Mouse (Mus musculus) heart, adult 9 months (tissue): ENCODE data around the gene Yipf6.
"Not testable (repeated sequence)": the region's sequence is repeated elsewhere in the genome, so short reads cannot be mapped to it uniquely, and the experiment has no call there.

Source experiments
- DNase-seq, 2 experiments: peaks; one replicate each; pipeline ENCODE4 v3.0.0; 2022; ENCODE audit warnings: low spot score in 2 of 2

Gene Yipf6

DNA sequence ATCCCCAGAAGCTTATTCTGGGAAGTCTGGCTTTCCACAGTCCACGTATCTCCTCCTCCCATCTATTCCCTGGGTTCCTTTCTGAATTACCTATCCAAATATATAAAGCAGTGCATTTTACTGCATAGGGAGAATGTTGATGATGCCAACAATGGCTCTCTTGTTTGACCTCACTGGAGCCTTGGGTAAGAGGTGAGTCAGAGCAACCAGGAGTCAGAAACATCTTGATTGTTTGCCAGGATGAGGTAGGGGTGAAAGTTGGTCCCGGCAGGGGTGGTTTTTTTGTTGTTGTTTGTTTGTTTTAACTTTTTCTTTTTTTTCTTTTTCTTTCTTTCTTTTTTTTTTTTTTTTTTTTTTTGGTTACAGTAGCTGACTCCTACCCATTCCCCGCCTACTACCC, at the start of gene Yipf6:
Gene Yipf6 (plus strand): TSS at position 216 of the 400 bp plus-strand sequence.
- DNase-seq: no peak

DNA sequence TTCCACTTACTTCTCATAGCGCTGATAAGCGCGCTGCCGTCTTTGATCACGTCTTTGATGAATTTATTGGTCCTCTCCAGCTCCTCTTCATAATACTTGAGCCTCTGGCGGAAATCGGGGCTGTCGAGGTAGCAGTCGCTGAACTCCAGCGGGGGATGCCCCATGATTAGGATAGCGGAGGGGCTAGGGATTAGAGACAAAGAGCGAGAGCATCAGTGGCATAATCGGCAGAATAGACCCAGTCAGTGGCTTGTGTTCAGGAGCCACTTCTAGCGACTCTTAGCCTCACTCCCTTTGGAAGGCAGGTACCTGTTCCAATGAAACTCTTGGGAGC, 46.1 kb upstream of the Yipf6 start:
- no peak for DNase-seq

DNA sequence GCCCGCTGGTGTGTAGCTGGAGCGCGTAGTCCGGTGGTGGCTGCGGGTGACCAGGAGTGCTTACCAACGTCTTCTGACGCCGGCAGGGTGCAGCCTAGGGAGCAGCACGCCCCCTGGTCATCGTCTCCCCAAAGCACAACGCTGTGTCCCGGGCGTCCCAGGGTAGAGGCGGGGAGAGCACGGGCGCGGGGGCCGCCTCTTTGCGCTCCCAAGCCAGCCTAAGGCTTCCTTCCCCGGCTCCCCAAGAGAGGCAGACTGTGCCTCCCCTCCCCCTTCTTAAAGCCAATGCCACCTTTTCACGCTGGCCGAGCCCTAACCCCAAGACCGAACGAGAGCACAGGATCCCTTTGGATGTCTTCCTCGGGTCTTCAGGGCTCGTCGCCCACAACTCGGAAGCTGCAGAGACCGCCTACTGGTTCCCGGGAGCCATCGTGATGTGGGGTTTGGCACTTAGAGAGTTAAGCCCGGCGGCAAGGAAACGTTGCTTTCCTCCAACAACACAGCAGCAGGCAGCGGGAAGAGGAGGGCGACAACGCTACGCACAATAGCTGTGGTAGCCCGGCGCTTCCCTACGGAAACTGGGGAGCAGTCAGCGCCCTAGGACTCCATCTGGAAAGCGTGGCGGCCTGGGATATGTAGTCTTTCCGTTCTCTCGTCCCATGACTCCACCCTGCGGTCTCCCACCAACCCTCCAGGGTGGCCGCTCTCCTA, 45.6 kb upstream of the Yipf6 start, which contains the start of gene Ophn1:
Gene Ophn1 (minus strand): TSS at position 620 of the 711 bp plus-strand sequence.
- DNase-seq: peak; percentile 74 to 80

DNA sequence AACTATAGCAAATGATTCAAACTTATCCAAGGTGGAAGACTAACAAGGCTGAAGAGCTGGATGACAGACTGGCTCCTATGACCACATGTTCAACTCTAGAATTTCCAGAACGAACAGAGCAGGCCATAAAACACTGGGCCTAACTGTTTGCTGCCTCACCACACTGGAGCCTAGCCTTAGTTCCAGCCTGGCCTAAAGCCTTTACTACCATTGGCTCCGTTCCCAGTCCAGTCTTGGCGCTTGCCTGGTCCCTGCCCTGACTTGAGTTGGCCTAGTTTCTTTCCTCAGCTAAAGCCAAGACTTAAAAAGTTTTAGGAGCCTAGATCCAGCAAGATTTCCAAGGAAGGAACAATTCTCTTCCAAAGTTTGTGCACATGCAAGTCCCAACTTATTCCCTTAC, 37.8 kb upstream of the Yipf6 start:
- DNase-seq: peak; percentile 27 to 47

DNA sequence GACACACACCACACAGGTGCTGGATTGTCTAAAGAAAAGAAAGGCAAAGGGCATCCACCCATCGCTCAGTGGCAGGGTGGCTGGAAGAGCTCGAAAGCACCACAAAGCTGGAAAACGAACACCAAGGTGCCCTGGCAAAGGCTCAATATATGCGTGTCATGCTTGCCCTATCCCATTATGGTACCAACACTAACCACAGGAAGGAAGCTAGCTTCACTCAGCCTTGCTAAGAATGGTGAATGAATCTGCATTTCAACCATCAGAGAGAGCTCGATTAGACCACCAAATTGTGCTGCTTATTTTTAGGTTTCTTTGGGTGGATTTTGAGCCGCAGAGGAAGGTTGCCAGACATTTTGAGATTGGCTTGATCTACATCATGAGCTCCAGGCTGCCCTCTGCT, 31.9 kb upstream of the Yipf6 start:
- DNase-seq: no peak

DNA sequence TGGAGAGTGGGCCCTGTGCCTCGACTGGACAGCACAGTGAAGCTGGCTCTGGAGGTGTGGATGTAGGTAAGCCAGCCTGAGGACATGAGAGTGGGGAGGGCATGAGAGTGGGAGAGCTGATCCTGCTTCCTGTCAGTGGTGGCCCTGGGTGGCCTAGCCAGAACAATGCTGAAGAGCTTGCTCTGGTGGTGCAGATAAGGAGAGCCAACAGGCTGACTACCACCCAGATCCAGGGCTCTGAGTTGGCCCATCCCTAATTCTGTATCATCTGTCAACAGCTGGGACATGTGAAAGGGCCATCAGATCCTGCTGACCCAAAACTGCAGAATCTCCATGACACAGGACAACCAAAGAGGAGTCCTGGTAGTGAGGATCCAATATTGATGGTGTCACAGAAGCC, 27.2 kb upstream of the Yipf6 start:
- no peak for DNase-seq

DNA sequence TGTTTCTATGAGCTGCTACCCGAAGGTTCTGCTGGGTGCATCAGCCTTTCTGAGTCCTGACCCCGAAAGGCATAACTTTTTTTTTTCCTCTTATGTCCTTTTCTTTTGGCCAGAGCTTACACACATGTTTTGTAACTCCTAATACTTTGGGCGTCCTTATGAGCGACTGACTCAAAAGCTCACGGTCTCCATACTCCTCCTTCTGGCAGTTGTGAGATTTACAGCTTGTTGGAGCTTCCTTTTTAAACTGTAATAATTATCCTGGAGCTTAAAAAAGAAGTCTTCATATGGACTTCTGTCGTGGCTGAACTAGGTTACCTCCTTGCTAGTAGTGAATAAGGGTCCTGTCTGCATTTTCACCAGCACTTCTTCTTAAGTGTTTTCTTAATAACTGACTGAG, 16.7 kb upstream of the Yipf6 start:
- DNase-seq: peak; percentile 4 to 41

DNA sequence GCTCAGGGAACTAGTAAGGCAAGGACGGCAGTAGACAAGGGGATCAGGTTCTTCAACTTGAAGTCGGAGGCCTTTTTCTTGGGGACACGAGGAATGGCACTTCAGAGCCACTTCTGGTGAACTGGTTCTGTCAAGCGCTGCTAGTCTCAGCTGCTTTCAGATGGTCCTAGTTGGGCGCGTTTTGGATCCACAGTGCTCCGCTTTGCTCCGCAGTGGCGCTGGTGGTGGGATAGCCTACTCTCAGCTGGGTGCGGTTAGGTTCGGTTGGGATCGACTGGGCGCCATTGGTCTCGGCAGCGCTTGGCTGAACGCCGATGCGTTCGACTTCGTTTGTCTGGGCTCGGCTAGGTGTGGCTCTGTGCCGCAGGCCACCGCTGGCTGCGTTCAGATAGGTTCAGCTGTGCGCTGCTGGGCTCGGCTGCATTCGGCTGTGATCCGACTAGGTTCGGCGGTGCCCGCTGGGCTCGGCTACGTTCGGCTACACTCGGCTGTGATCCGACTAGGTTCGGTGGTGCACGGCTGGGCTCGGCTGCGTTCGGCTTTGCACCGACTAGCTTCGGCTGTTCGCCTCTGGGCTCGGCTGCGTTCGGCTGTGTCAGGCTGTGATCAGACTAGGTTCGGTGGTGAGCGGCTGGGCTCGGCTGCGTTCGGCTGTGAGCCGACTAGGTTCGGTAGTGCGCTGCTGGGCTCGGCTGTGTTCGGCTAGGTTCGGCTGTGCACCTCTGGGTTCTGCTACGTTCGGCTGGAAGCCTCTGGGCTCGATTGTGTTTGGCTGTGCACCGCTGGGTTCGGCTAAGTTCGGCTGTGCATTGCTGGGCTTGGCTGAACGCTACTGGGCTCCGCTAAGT, 815 bp downstream of the Yipf6 start:
- peak; percentile 90 to 95 for DNase-seq

DNA sequence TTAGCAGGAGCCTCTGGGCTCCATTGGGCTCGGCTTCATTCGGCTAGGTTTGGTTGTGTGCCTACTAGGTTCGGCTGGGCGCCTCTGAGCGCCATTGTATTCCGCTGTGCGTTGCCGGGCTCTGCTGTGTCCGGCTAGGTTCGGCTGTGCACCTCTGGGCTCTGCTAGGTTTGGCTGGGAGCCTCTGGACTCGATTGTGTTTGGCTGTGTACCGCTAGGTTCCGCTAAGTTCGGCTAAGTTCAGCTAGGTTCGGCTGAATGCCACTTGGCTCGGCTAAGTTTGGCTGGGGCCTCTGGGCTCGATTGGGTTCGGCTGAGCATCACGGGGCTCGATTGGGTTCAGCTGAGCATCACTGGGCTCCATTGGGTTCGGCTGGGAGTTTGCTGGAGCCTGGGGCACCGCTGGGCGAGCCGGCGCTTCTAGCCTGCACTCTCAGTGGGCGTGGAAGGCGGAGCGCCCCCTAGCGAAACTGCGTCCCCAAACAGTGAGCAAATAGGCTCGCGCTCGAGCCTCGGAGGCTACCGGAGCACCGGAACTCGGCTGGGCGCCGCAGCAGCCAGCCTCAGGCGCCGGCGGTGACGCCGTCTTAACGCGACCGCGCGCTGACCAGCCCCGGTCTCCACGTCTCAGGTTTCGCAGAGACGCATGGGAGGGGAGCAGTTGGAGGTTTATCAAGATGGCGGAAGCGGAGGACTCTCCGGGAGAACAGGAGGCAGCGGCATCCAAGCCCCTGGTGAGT, 1.6 kb downstream of the Yipf6 start:
- peak; percentile 90 to 93 for DNase-seq

DNA sequence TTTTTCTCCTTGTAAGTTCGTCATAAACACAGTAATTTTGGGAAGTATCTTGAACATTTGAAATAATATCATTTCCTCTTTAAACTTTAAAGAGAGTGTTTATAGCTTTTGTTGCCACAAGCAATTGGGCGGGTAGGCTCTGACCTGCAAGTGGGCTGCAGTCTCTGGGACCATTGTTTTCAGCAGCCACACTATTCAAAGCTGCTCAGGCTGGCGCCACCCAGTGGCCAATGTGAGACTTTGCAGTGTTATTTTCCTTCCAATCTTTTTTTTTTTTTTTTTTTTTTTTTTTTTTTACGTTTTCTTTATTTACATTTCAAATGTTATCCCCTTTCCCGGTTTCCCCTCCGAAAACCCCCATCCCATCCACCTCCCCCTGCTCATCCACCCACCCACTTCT, 17.8 kb downstream of the Yipf6 start:
- no peak for DNase-seq

DNA sequence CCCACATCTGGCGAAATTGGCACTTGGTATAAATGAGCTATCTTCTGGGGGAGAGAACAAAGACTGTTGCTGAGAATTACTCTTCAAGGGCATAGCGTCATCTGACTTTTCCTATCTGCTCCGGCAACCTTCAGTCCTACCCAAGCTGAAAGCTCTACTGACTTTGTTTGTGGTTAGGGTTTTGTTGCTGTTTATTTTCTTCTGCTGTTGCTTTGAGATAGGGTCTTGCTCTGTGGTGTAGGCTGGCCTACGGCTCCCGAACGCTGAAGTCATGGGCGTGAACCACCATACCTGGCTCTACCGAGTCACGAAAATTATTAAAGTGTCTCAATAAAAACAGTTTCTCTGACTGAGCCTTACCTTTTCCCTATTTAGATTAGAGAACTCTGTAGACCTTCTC, 22.2 kb downstream of the Yipf6 start:
- no peak for DNase-seq

DNA sequence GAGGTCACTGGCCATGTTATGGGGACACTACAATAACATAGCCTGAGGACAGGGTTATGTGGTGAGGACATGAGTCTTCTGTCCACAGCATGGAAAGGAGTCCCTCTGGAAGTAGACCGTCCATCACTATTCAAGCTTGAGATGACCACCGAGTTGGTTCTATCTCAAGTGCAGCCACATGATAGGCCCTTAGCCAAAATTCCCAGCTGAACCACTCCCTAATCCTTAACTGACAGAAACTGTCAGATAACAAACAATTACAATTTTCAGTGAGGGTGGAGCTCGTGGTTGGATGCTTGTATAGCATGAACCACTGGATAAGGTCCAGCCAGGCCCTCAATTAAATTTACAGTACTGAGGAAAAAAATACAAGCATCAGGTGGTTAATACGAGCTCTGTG, 22.9 kb downstream of the Yipf6 start:
- no peak for DNase-seq

DNA sequence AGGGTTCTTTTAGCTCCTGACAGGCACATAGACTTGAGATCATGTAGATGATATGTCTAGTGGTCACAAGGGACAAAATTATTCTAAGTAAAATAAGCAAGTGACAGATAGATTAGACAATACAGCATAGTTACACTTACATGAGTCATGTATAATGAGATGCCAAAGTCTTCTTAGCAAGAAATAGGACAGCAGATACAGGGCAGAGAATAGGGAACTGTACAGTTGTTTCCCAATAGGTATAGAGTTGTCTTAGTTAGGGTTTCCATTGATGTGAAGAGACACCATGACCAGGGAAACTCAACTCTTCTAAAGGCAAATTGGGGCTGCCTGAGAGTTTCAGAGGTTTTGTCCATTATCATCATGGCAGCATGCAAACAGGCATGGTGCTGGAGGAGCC, 27.6 kb downstream of the Yipf6 start:
- no peak for DNase-seq

DNA sequence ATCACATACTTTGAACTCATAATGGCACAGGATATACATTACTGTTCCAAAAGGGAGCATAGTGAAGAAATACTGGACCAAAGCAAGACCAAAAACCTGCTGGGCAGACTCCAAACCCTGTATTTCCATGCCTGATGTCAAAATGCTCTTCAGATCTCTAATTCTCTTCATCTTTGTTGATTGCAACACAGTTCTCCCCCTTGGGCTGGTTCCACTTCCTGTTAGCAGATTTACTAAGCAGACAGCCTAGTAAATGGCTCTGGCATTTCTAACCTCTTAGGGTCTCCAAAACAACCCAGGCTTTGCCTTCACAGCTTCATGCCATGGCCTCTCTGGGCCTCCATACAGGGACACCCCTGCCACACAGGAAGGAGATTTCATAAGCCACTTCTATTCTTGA, 28.4 kb downstream of the Yipf6 start:
- DNase-seq: no peak

DNA sequence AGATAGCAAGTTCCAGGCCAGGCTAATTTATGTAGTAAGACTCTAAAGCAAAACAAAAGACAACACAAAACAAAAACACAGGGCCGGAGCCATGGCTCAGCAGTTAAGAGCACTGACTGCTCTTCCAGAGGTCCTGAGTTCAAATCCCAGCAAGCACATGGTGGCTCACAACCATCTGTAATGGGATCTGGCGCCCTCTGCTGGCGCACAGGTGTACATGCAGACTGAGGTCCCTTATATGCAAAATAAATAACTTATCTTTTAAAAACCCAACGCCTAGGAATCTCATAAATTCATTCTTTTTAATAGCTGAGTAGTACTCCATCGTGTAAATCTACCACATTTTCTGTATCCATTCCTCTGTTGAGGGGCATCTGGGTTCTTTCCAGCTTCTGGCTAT, 50.5 kb downstream of the Yipf6 start:
- not testable (repeated sequence) for DNase-seq

DNA sequence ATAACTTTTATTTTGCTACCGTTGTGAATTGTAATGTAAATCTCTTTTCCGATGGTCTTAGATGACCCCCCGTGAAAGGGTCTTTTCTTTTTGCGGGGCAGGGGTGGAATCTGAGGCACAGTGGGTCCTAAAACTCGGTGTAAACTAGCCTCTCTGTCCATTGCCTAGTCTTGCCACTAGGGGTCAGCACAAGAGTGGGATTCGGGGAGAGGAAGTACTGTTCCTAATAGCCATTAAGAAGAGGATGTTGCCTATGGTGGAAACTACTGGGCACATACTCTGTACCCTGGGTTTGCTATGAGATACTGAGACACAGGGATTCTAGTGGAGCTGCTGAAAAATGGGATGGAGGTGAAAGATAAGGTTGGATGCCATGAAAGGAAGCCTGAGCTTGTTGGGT, 53.5 kb downstream of the Yipf6 start:
- DNase-seq: peak; percentile 30 to 54
